Mouse (Mus musculus) spleen, adult 2 months (tissue): ENCODE data around the gene Tceal8. TPM values are rescaled to one million over a fixed set of nuclear protein-coding genes. Genes with fewer than 3 reads are reported as not detected.
A peak's percentile ranks its signal among the peaks of the same experiment; 100 is the strongest.

ENCODE experiments used
- DNase-seq, 2 experiments: peaks; one replicate each; pipeline versions ENCODE4 v3.0.0 to v3.0.0-alpha.2; 2012 to 2021; ENCODE audit warnings: low spot score in 2 of 2, low read depth in 1 of 2
- H3K27ac ChIP-seq: fragments of 200-500 bp; 2 replicates; pipeline ENCODE4 v1.5.1; 2012; ENCODE audit warnings: low read length, inconsistent platforms; ENCODE audit not compliant: insufficient read depth
- H3K27me3 ChIP-seq: fragments of 200-500 bp; 2 replicates; pipeline ENCODE4 v1.6.1; 2012; ENCODE audit warnings: mild to moderate bottlenecking, moderate library complexity, low read length, inconsistent platforms; ENCODE audit not compliant: control insufficient read depth, insufficient read depth
- H3K36me3 ChIP-seq: fragments of 200-500 bp; 2 replicates; pipeline ENCODE4 v1.6.1; 2012; ENCODE audit warnings: mild to moderate bottlenecking, low read length, inconsistent platforms; ENCODE audit not compliant: control insufficient read depth, insufficient read depth
- H3K4me1 ChIP-seq: fragments of 200-500 bp; 2 replicates; pipeline ENCODE4 v1.6.1; 2011; ENCODE audit warnings: inconsistent platforms; ENCODE audit not compliant: control insufficient read depth, insufficient read depth, insufficient read length
- H3K4me3 ChIP-seq: fragments of 200-500 bp; 2 replicates; pipeline ENCODE4 v1.5.1; 2011; ENCODE audit warnings: mild to moderate bottlenecking, inconsistent platforms; ENCODE audit not compliant: insufficient read depth, insufficient read length; ENCODE audit errors: extremely low read depth
- CTCF ChIP-seq: fragments of 200-500 bp; IDR thresholded peaks from 2 replicates; pipeline ENCODE4 v1.5.1; 2011; ENCODE audit warnings: mild to moderate bottlenecking, inconsistent platforms; ENCODE audit not compliant: insufficient read depth, insufficient read length, insufficient replicate concordance; ENCODE audit errors: extremely low read depth
- POLR2A ChIP-seq: fragments of 200-500 bp; IDR thresholded peaks from 2 replicates; pipeline ENCODE4 v1.6.1; 2011; ENCODE audit warnings: low read depth, low read length, inconsistent platforms
- WGBS: fragments of 180-500 bp; shearing (Covaris S2); methylation state at CpG from one replicate; pipeline ENCODE4 v1.1.7; 2018; 5-methylcytosine and 5-hydroxymethylcytosine counted together
- polyA plus RNA-seq: library from polyadenylated mRNA; depleted of rRNA; stranded (reverse); fragments of >200 nt; gene quantifications from 2 replicates; pipeline ENCODE4 v1.2.3, GENCODE M21; 2012; rRNA removed

The Tceal8 gene
- polyA plus RNA-seq, 1 experiment: 0.95 TPM

DNA sequence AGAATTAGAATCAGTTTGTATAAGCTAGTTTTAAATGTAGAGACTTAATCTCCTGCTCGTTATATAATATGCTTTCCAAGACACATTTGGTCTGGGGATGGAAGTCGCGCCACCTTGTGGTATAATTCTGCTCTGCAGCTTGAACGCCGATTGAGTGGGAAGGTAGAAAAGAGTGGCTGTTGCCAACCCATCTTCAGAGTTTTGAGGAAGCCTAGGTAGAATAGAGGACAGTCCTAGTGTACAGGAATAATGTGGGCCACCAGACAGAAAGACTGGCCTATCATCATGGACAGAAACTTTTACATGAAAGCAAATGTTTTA is 44.4 kb downstream of the Tceal8 start:
- no peaks in the 10 kb centered on the region for H3K27me3 ChIP-seq
- no peak overlapping the region for H3K27ac ChIP-seq
- WGBS: 25% methylated on average over 5 of the region's 5 CpGs
- no peaks in the 10 kb centered on the region for H3K4me1 ChIP-seq
- no peak for TF ChIP-seq POLR2A
- TF ChIP-seq CTCF: no peak
- no peaks in the 10 kb centered on the region for H3K36me3 ChIP-seq
- no peak overlapping the region for H3K4me3 ChIP-seq
- DNase-seq: peak in 1 of 2 experiments; percentile 4

DNA sequence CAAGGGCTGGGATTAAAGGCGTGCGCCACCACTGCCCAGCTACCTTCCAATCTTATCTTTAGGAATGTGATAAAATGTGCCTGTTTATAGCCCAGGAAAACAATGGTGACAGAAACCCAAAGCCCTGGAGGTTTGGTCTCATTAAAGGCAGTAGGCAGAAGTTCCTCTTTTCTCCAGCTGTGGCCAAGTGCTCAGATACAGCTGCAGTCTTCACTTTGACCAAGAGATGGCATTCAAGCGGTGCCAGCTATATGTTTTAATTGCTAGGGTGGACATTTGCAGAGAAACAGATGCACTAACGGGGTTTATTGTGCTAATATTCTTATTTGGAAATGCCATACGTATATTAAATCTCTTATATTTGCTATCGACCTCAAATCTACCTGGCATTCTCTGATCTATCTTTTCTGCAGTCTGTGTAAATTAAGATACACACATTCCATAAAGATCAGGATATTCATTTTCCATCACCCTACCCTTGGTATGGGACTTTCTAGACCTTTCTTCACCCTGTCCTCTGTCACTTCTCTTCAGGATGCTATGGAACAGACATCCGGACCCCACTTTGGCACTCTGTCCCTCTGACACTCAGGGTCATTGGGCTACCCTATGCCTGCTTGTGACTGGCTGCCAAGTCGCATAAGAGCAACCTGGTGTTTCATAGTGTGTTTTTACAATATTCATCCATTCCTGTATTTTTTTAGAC is 45.0 kb downstream of the Tceal8 start:
- Histone ChIP-seq H3K4me1 (no peaks in the 10 kb centered on the region), H3K4me3 (no peak overlapping the region), H3K27me3 (no peaks in the 10 kb centered on the region), H3K36me3 (no peaks in the 10 kb centered on the region), H3K27ac (no peak overlapping the region)
- no peak for TF ChIP-seq CTCF
- no peak for TF ChIP-seq POLR2A
- WGBS: 37% methylated on average over 8 of the region's 8 CpGs
- DNase-seq: no peak

Other genes starting within 250 kb of the Tceal8 start
- 1.2 and 1.7 TPM in 2 replicates for gene Arxes2, start 178.5 kb downstream of the Tceal8 start, polyA plus RNA-seq
- 0.28 and 0.29 TPM in 2 replicates for gene Arxes1, start 139.0 kb downstream of the Tceal8 start, polyA plus RNA-seq
- 0.12 and 0.16 TPM in 2 replicates for gene Bex2, start 104.1 kb downstream of the Tceal8 start, polyA plus RNA-seq
- 0.02 TPM in 1 of 2 replicates, not detected in the other for gene Nxf3, start 87.1 kb downstream of the Tceal8 start, polyA plus RNA-seq
- gene Bex4, start 33.3 kb downstream of the Tceal8 start, polyA plus RNA-seq: 0.96 and 1.1 TPM in 2 replicates
- gene Tceal5, start 31.5 kb upstream of the Tceal8 start, polyA plus RNA-seq: not detected in 2 replicates
- not detected in 2 replicates for gene Tceal7, start 42.4 kb upstream of the Tceal8 start, polyA plus RNA-seq
- gene Bex1, start 43.2 kb upstream of the Tceal8 start, polyA plus RNA-seq: 0.20 TPM in 1 of 2 replicates, not detected in the other
- 1.9 and 2.3 TPM in 2 replicates for gene Tceal9, start 72.7 kb upstream of the Tceal8 start, polyA plus RNA-seq
- 14.2 and 15.3 TPM in 2 replicates for gene Bex3, start 97.9 kb upstream of the Tceal8 start, polyA plus RNA-seq